Mouse (Mus musculus): Measurements from ENCODE around the gene Trim44. TPM values are rescaled to one million over a fixed set of nuclear protein-coding genes. Genes with fewer than 3 reads are reported as not detected.

Gene Trim44
- total and polyA plus RNA-seq, 3 experiments, result 21.7 to 55.3 (median 49.1) TPM

DNA sequence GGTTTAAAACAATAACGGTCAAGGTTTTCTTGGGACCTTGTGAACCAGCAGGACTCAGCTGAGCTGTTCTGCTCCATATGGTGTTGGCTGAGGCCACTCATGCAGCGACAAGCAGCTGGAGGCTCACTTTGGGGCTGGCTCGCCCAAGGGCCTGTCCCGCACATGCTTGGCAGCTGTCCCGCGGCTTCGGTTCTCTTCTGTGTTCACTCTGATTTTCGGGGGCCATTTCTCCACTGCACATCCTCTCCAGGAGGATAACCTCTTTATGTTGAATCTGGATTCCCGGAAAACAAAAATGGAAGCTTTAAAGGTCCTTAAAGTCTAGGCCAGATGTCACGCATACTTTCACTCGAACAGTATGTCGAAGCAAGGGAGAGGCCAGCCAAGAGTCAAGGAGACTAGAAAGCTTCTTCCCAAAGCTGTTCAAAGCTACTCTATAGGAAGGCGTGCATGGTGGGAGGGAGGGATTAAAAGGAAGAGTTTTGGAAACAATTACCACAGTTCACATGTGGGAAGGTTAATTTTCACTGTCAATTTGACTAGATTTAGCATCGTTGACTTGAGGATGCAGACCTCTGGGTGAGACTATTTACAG is 8.6 kb upstream of the Trim44 start:
- DNase-seq (ENCODE audit: low read depth, low spot score), result no peak
- peaks cover 0 to 2% of the 10 kb centered on the region in 2 experiments; a peak in 1 of 4 replicates for H3K27me3 ChIP-seq (ENCODE audit: control insufficient read depth in 1 of 2, insufficient read depth in 2 of 2, low read length in 2 of 2)
- H3K4me1 ChIP-seq (ENCODE audit: control insufficient read depth in 1 of 2, insufficient read depth in 2 of 2, low read length in 2 of 2), result peaks cover 19 to 21% of the 10 kb centered on the region in 2 experiments
- H3K27ac ChIP-seq (ENCODE audit: control insufficient read depth, low read depth, low read length), result no peak overlapping the region
- H3K9ac ChIP-seq (ENCODE audit: control insufficient read depth, low read depth, low read length, poor library complexity, severe bottlenecking), result no peak overlapping the region
- no peak for TF ChIP-seq TCF12 (IDR thresholded peaks at IDR 0.05; ENCODE audit: low read depth, low read length)
- no peak for TF ChIP-seq USF2 (IDR thresholded peaks at IDR 0.05; ENCODE audit: borderline replicate concordance in 1 of 2, insufficient read depth in 1 of 2, low read depth in 1 of 2, low read length in 2 of 2)
- TF ChIP-seq MAZ (IDR thresholded peaks at IDR 0.05; ENCODE audit: low read depth, low read length), result no peak
- no peak for TF ChIP-seq MYC (IDR thresholded peaks at IDR 0.05; ENCODE audit: low read depth, low read length)
- no peak for TF ChIP-seq POLR2AphosphoS2 (IDR thresholded peaks at IDR 0.05; ENCODE audit: low read length)
- TF ChIP-seq CTCF (IDR thresholded peaks at IDR 0.05 in 2 of 3, conservative IDR thresholded peaks at IDR 0.05 in 1 of 3; ENCODE audit: control insufficient read depth in 1 of 3, insufficient read depth in 1 of 3, low read depth in 2 of 3, low read length in 3 of 3, poor library complexity in 1 of 3, severe bottlenecking in 1 of 3), result no peak
- TF ChIP-seq GATA1 (IDR thresholded peaks at IDR 0.05; ENCODE audit: low read depth, low read length), result no peak
- no peak for TF ChIP-seq EP300 (IDR thresholded peaks at IDR 0.05; ENCODE audit: low read depth in 1 of 2, low read length in 2 of 2)
- no peak for TF ChIP-seq SIN3A (IDR thresholded peaks at IDR 0.05; ENCODE audit: low read length)
- no peak for TF ChIP-seq SMC3 (IDR thresholded peaks at IDR 0.05; ENCODE audit: low read depth, low read length)
- TF ChIP-seq ZC3H11A (IDR thresholded peaks at IDR 0.05; ENCODE audit: low read depth, low read length), result no peak
- TF ChIP-seq MYB (IDR thresholded peaks at IDR 0.05; ENCODE audit: low read depth, low read length), result no peak
- TF ChIP-seq RCOR1 (IDR thresholded peaks at IDR 0.05; ENCODE audit: low read depth, low read length), result no peak
- no peak for TF ChIP-seq MAX (IDR thresholded peaks at IDR 0.05; ENCODE audit: low read length)
- TF ChIP-seq MXI1 (IDR thresholded peaks at IDR 0.05; ENCODE audit: low read depth, low read length), result no peak
- TF ChIP-seq USF1 (IDR thresholded peaks at IDR 0.05; ENCODE audit: low read depth, low read length), result no peak
- TF ChIP-seq ZNF384 (IDR thresholded peaks at IDR 0.05; ENCODE audit: low read depth, low read length), result no peak
- TF ChIP-seq POLR2AphosphoS5 (IDR thresholded peaks at IDR 0.05; ENCODE audit: borderline replicate concordance, low read depth, low read length), result no peak
- no peak for TF ChIP-seq GABPA (IDR thresholded peaks at IDR 0.05; ENCODE audit: low read depth, low read length)
- TF ChIP-seq BHLHE40 (IDR thresholded peaks at IDR 0.05; ENCODE audit: borderline replicate concordance, low read depth, low read length), result no peak
- H3K36me3 ChIP-seq (ENCODE audit: control insufficient read depth in 1 of 2, insufficient read depth in 2 of 2, low read length in 2 of 2), result peaks cover 0 to 28% of the 10 kb centered on the region in 2 experiments; a peak in 2 of 4 replicates
- no peaks in the 10 kb centered on the region for H3K79me2 ChIP-seq (ENCODE audit: control insufficient read depth, insufficient read depth, low read length, poor library complexity)
- H3K9me3 ChIP-seq (replicated peaks; ENCODE audit: insufficient read depth, low read length), result no peaks in the 10 kb centered on the region
- no peak overlapping the region for H3K4me3 ChIP-seq (ENCODE audit: control insufficient read depth in 1 of 2, insufficient read depth in 1 of 2, low read depth in 2 of 2, low read length in 2 of 2)

DNA sequence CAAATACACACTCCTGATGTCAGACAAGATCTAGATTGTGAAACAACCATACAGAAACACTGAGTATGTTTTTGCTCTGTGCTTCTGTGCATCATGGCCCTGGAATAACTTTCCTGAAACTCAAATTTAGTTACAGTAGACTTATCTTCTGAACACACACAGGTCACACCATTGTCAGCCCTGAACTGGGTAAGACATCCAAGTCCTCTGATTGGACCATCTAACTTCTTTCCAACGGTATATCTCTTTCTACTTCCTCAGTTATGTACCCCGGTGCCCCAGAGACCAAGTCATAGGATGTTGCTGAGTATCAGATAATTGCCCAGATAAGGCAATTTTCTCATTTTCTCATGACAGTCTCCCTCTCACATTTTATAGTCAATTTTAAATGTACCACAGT is 5.1 kb upstream of the Trim44 start:
- H3K27me3 ChIP-seq (ENCODE audit: control insufficient read depth in 1 of 2, insufficient read depth in 2 of 2, low read length in 2 of 2), result no peaks in the 10 kb centered on the region; a peak in 1 of 4 replicates
- no peak overlapping the region for H3K9ac ChIP-seq (ENCODE audit: control insufficient read depth, low read depth, low read length, poor library complexity, severe bottlenecking)
- H3K27ac ChIP-seq (ENCODE audit: control insufficient read depth, low read depth, low read length), result peak overlapping the region; percentile 62
- H3K4me1 ChIP-seq (ENCODE audit: control insufficient read depth in 1 of 2, insufficient read depth in 2 of 2, low read length in 2 of 2), result peaks cover 29 to 39% of the 10 kb centered on the region in 2 experiments
- H3K79me2 ChIP-seq (ENCODE audit: control insufficient read depth, insufficient read depth, low read length, poor library complexity), result no peaks in the 10 kb centered on the region
- DNase-seq (ENCODE audit: low read depth, low spot score), result peak; percentile 81
- no peaks in the 10 kb centered on the region for H3K9me3 ChIP-seq (replicated peaks; ENCODE audit: insufficient read depth, low read length)
- H3K4me3 ChIP-seq (ENCODE audit: control insufficient read depth in 1 of 2, insufficient read depth in 1 of 2, low read depth in 2 of 2, low read length in 2 of 2), result no peak overlapping the region
- peaks cover 0 to 45% of the 10 kb centered on the region in 2 experiments; a peak in 2 of 4 replicates for H3K36me3 ChIP-seq (ENCODE audit: control insufficient read depth in 1 of 2, insufficient read depth in 2 of 2, low read length in 2 of 2)
- TF ChIP-seq HCFC1 (IDR thresholded peaks at IDR 0.05; ENCODE audit: low read depth, low read length), result 0 out of 2 replicates have a peak, but pooled peaks have one; percentile 15
- peak; percentile 87 for TF ChIP-seq GATA1 (IDR thresholded peaks at IDR 0.05; ENCODE audit: low read depth, low read length)
- no peak for TF ChIP-seq E2F4 (IDR thresholded peaks at IDR 0.05; ENCODE audit: borderline replicate concordance, low read depth, low read length)
- no peak for TF ChIP-seq TBP (IDR thresholded peaks at IDR 0.05; ENCODE audit: low read depth, low read length)
- TF ChIP-seq POLR2AphosphoS5 (IDR thresholded peaks at IDR 0.05; ENCODE audit: borderline replicate concordance, low read depth, low read length), result no peak
- no peak for TF ChIP-seq RAD21 (IDR thresholded peaks at IDR 0.05; ENCODE audit: low read depth, low read length)
- TF ChIP-seq MAX (IDR thresholded peaks at IDR 0.05; ENCODE audit: low read length), result no peak
- no peak for TF ChIP-seq MAZ (IDR thresholded peaks at IDR 0.05; ENCODE audit: low read depth, low read length)
- TF ChIP-seq CHD2 (IDR thresholded peaks at IDR 0.05; ENCODE audit: low read length), result no peak
- TF ChIP-seq RCOR1 (IDR thresholded peaks at IDR 0.05; ENCODE audit: low read depth, low read length), result peak; percentile 55
- TF ChIP-seq MXI1 (IDR thresholded peaks at IDR 0.05; ENCODE audit: low read depth, low read length), result no peak
- TF ChIP-seq ETS1 (IDR thresholded peaks at IDR 0.05; ENCODE audit: low read depth, low read length), result peak; percentile 64
- 0 out of 2 replicates have a peak, but pooled peaks have one; percentile 17 for TF ChIP-seq ELF1 (IDR thresholded peaks at IDR 0.05; ENCODE audit: low read depth, low read length)
- peak; percentile 88 to 90 for TF ChIP-seq EP300 (IDR thresholded peaks at IDR 0.05; ENCODE audit: low read depth in 1 of 2, low read length in 2 of 2)
- TF ChIP-seq CHD1 (IDR thresholded peaks at IDR 0.05; ENCODE audit: low read depth, low read length), result no peak
- TF ChIP-seq MYB (IDR thresholded peaks at IDR 0.05; ENCODE audit: low read depth, low read length), result peak; percentile 72; the same call in 1 of the 2 replicates
- TF ChIP-seq ZKSCAN1 (IDR thresholded peaks at IDR 0.05; ENCODE audit: low read depth, low read length), result no peak
